Mouse (Mus musculus): ENCODE data around the gene Pigk. TPM values are rescaled to one million over a fixed set of nuclear protein-coding genes. Genes with fewer than 3 reads are reported as not detected.

The Pigk gene
- polyA plus RNA-seq, 1 experiment from 2014 or later: 41.0 TPM

GRCm38 (mm10) chr3:152932096-152932495, 218.2 kb downstream of the Pigk start:
- no peak overlapping the region for H3K27ac ChIP-seq
- H3K27me3 ChIP-seq (replicated peaks): no peaks in the 10 kb centered on the region
- WGBS: 72% methylated on average over 4 of the region's 4 CpGs
- no peak overlapping the region for H3K4me3 ChIP-seq (replicated peaks)
- H3K4me2 ChIP-seq: no peak overlapping the region
- H3K9ac ChIP-seq: no peak overlapping the region
- no peaks in the 10 kb centered on the region for H3K36me3 ChIP-seq
- ATAC-seq (ENCODE audit: insufficient read depth, low FRiP score, low read depth): no peak
- H3K4me1 ChIP-seq: peaks cover 6% of the 10 kb centered on the region; the same call in 1 of the 2 replicates
- no peaks in the 10 kb centered on the region for H3K9me3 ChIP-seq

- Histone ChIP-seq H3K4me2 (no peak overlapping the region), H3K27ac (no peak overlapping the region), H3K4me1 (peaks cover 6% of the 10 kb centered on the region; the same call in 1 of the 2 replicates), H3K4me3 (replicated peaks) (no peak overlapping the region), H3K27me3 (replicated peaks) (no peaks in the 10 kb centered on the region), H3K36me3 (no peaks in the 10 kb centered on the region), H3K9ac (no peak overlapping the region), H3K9me3 (no peaks in the 10 kb centered on the region)
- 73% methylated on average over 2 of the region's 2 CpGs for WGBS
- ATAC-seq (ENCODE audit: insufficient read depth, low FRiP score, low read depth): no peak
Observed at GRCm38 (mm10) chr3:152932544-152932943, 218.6 kb downstream of the Pigk start.

GRCm38 (mm10) chr3:152933737-152934136, 219.8 kb downstream of the Pigk start:
- no peaks in the 10 kb centered on the region for H3K9me3 ChIP-seq
- H3K4me3 ChIP-seq (replicated peaks): no peak overlapping the region
- no peak overlapping the region for H3K27ac ChIP-seq
- no peak overlapping the region for H3K9ac ChIP-seq
- no peak for ATAC-seq (ENCODE audit: insufficient read depth, low FRiP score, low read depth)
- H3K36me3 ChIP-seq: no peaks in the 10 kb centered on the region
- 90% methylated on average over 3 of the region's 3 CpGs for WGBS
- H3K4me2 ChIP-seq: no peak overlapping the region
- no peaks in the 10 kb centered on the region for H3K27me3 ChIP-seq (replicated peaks)
- H3K4me1 ChIP-seq: 0 out of 2 replicates have a peak, but pooled peaks cover 1% of the 10 kb centered on the region

- Histone ChIP-seq H3K27me3 (replicated peaks) (no peaks in the 10 kb centered on the region), H3K9me3 (no peaks in the 10 kb centered on the region), H3K27ac (no peak overlapping the region), H3K4me1 (no peaks in the 10 kb centered on the region), H3K9ac (no peak overlapping the region), H3K4me3 (replicated peaks) (no peak overlapping the region), H3K4me2 (no peak overlapping the region), H3K36me3 (no peaks in the 10 kb centered on the region)
- ATAC-seq (ENCODE audit: insufficient read depth, low FRiP score, low read depth): no peak
- WGBS: 81% methylated on average over 3 of the region's 3 CpGs
Observed at GRCm38 (mm10) chr3:152936313-152936712, 222.4 kb downstream of the Pigk start.

- ATAC-seq (ENCODE audit: insufficient read depth, low FRiP score, low read depth): no peak
- WGBS: 69% methylated on average over 5 of the region's 5 CpGs
Observed at GRCm38 (mm10) chr3:152941671-152942070, 227.8 kb downstream of the Pigk start.

GRCm38 (mm10) chr3:152942985-152943384, 229.1 kb downstream of the Pigk start:
- H3K4me3 ChIP-seq (replicated peaks): no peak overlapping the region
- no peaks in the 10 kb centered on the region for H3K36me3 ChIP-seq
- H3K9ac ChIP-seq: no peak overlapping the region
- no peak overlapping the region for H3K4me2 ChIP-seq
- no peaks in the 10 kb centered on the region for H3K4me1 ChIP-seq
- peak; percentile 79 for ATAC-seq (ENCODE audit: insufficient read depth, low FRiP score, low read depth)
- H3K27me3 ChIP-seq (replicated peaks): no peaks in the 10 kb centered on the region
- no peaks in the 10 kb centered on the region for H3K9me3 ChIP-seq
- no peak overlapping the region for H3K27ac ChIP-seq
- whole genome bisulfite sequencing: 56% methylated on average over 11 of the region's 11 CpGs

More at GRCm38 (mm10) chr3:152941671-152942070, 227.8 kb downstream of the Pigk start:
- H3K4me1 ChIP-seq: no peaks in the 10 kb centered on the region
- H3K4me2 ChIP-seq: no peak overlapping the region
- no peak overlapping the region for H3K9ac ChIP-seq
- H3K27ac ChIP-seq: no peak overlapping the region
- no peaks in the 10 kb centered on the region for H3K27me3 ChIP-seq (replicated peaks)
- no peaks in the 10 kb centered on the region for H3K9me3 ChIP-seq
- H3K36me3 ChIP-seq: no peaks in the 10 kb centered on the region
- no peak overlapping the region for H3K4me3 ChIP-seq (replicated peaks)

- Histone ChIP-seq H3K27me3 (replicated peaks) (no peaks in the 10 kb centered on the region), H3K36me3 (no peaks in the 10 kb centered on the region), H3K27ac (no peak overlapping the region), H3K9ac (no peak overlapping the region), H3K4me1 (no peaks in the 10 kb centered on the region), H3K4me2 (no peak overlapping the region), H3K4me3 (replicated peaks) (no peak overlapping the region), H3K9me3 (no peaks in the 10 kb centered on the region)
- no peak for ATAC-seq (ENCODE audit: insufficient read depth, low FRiP score, low read depth)
- WGBS: 62% methylated on average over 3 of the region's 3 CpGs
Observed at GRCm38 (mm10) chr3:152944766-152945165, 230.9 kb downstream of the Pigk start.

GRCm38 (mm10) chr3:152947031-152947640, 233.2 kb downstream of the Pigk start:
- Histone ChIP-seq H3K9me3 (no peaks in the 10 kb centered on the region), H3K27ac (no peak overlapping the region), H3K4me2 (no peak overlapping the region), H3K4me3 (replicated peaks) (no peak overlapping the region), H3K27me3 (replicated peaks) (no peaks in the 10 kb centered on the region), H3K4me1 (no peaks in the 10 kb centered on the region), H3K36me3 (no peaks in the 10 kb centered on the region), H3K9ac (no peak overlapping the region)
- WGBS: 81% methylated on average over 11 of the region's 11 CpGs
- ATAC-seq (ENCODE audit: insufficient read depth, low FRiP score, low read depth): no peak

GRCm38 (mm10) chr3:152948556-152948955, 234.7 kb downstream of the Pigk start:
- Histone ChIP-seq H3K36me3 (no peaks in the 10 kb centered on the region), H3K27ac (no peak overlapping the region), H3K4me2 (no peak overlapping the region), H3K4me1 (no peaks in the 10 kb centered on the region), H3K9me3 (no peaks in the 10 kb centered on the region), H3K27me3 (replicated peaks) (no peaks in the 10 kb centered on the region), H3K4me3 (replicated peaks) (no peak overlapping the region), H3K9ac (no peak overlapping the region)
- 80% methylated on average over 7 of the region's 7 CpGs for WGBS
- ATAC-seq (ENCODE audit: insufficient read depth, low FRiP score, low read depth): no peak

- H3K27me3 ChIP-seq (replicated peaks): no peaks in the 10 kb centered on the region
- no peaks in the 10 kb centered on the region for H3K9me3 ChIP-seq
- H3K36me3 ChIP-seq: no peaks in the 10 kb centered on the region
- no peak for ATAC-seq (ENCODE audit: insufficient read depth, low FRiP score, low read depth)
- WGBS: 88% methylated on average over 15 of the region's 15 CpGs
- H3K9ac ChIP-seq: no peak overlapping the region
- H3K4me1 ChIP-seq: no peaks in the 10 kb centered on the region
- no peak overlapping the region for H3K27ac ChIP-seq
- H3K4me2 ChIP-seq: no peak overlapping the region
- H3K4me3 ChIP-seq (replicated peaks): no peak overlapping the region
Observed at GRCm38 (mm10) chr3:152949233-152949777, 235.4 kb downstream of the Pigk start.

GRCm38 (mm10) chr3:152950299-152950698, 236.4 kb downstream of the Pigk start:
- H3K36me3 ChIP-seq: no peaks in the 10 kb centered on the region
- no peaks in the 10 kb centered on the region for H3K4me1 ChIP-seq
- no peak overlapping the region for H3K4me3 ChIP-seq (replicated peaks)
- H3K4me2 ChIP-seq: no peak overlapping the region
- H3K27ac ChIP-seq: no peak overlapping the region
- H3K9ac ChIP-seq: no peak overlapping the region
- H3K27me3 ChIP-seq (replicated peaks): no peaks in the 10 kb centered on the region
- WGBS: 88% methylated on average over 5 of the region's 5 CpGs
- no peak for ATAC-seq (ENCODE audit: insufficient read depth, low FRiP score, low read depth)
- no peaks in the 10 kb centered on the region for H3K9me3 ChIP-seq

- no peaks in the 10 kb centered on the region for H3K4me1 ChIP-seq
- H3K4me3 ChIP-seq (replicated peaks): no peak overlapping the region
- H3K27me3 ChIP-seq (replicated peaks): no peaks in the 10 kb centered on the region
- no peak overlapping the region for H3K4me2 ChIP-seq
- no peak for ATAC-seq (ENCODE audit: insufficient read depth, low FRiP score, low read depth)
- no peaks in the 10 kb centered on the region for H3K9me3 ChIP-seq
- 92% methylated on average over 9 of the region's 9 CpGs for WGBS
- H3K27ac ChIP-seq: no peak overlapping the region
- no peak overlapping the region for H3K9ac ChIP-seq
- H3K36me3 ChIP-seq: no peaks in the 10 kb centered on the region
Observed at GRCm38 (mm10) chr3:152950914-152951313, 237.0 kb downstream of the Pigk start.

All from stomach, embryonic 15.5 days (tissue).